Mouse (Mus musculus) intestine, embryonic 15.5 days (tissue): ENCODE data around the gene Btg3. TPM values are rescaled to one million over a fixed set of nuclear protein-coding genes. Genes with fewer than 3 reads are reported as not detected.
A peak's percentile ranks its signal among the peaks of the same experiment; 100 is the strongest.

Experiments used
- ATAC-seq: fragments of 200-750 bp; cut with Nextera tagmentation; 2 replicates; pipeline ENCODE4 v1.8.0; 2017; ENCODE audit warnings: moderate TSS enrichment, moderate library complexity
- H3K27ac ChIP-seq: fragments of 300-500 bp; sonication (generic); 2 replicates; pipeline ENCODE4 v1.5.1; 2015; ENCODE audit warnings: mild to moderate bottlenecking, inconsistent platforms
- H3K27me3 ChIP-seq: fragments of 300-500 bp; sonication (generic); replicated peaks from 2 replicates; pipeline ENCODE4 v1.6.1; 2015; ENCODE audit warnings: inconsistent platforms
- H3K36me3 ChIP-seq: fragments of 300-500 bp; sonication (generic); 2 replicates; pipeline ENCODE4 v1.6.1; 2015; ENCODE audit warnings: inconsistent platforms
- H3K4me1 ChIP-seq: fragments of 300-500 bp; sonication (generic); replicated peaks from 2 replicates; pipeline ENCODE4 v1.6.1; 2015; ENCODE audit warnings: inconsistent platforms
- H3K4me2 ChIP-seq: fragments of 300-500 bp; sonication (generic); replicated peaks from 2 replicates; pipeline ENCODE4 v1.6.1; 2015; ENCODE audit warnings: mild to moderate bottlenecking, inconsistent platforms
- H3K4me3 ChIP-seq: fragments of 300-500 bp; sonication (generic); replicated peaks from 2 replicates; pipeline ENCODE4 v1.5.1; 2015; ENCODE audit warnings: inconsistent platforms
- H3K9ac ChIP-seq: fragments of 300-500 bp; sonication (generic); 2 replicates; pipeline ENCODE4 v1.6.1; 2015; ENCODE audit warnings: inconsistent platforms
- H3K9me3 ChIP-seq: fragments of 300-500 bp; sonication (generic); 2 replicates; pipeline ENCODE4 v1.6.1; 2016; ENCODE audit warnings: inconsistent platforms
- WGBS: fragments of 180-500 bp; shearing (Covaris S2); methylation state at CpG from one replicate; pipeline ENCODE4 v1.1.7; 2015; 5-methylcytosine and 5-hydroxymethylcytosine counted together
- polyA plus RNA-seq: library from polyadenylated mRNA; unstranded; fragments of >200 nt; fragmentation: Nextera tagmentation; extraction: Ambion mirVana; gene quantifications from 2 replicates; pipeline ENCODE4 v1.2.1, GENCODE M21; 2015

Btg3 gene
- polyA plus RNA-seq, 1 experiment from 2014 or later: 42.0 TPM

GRCm38 (mm10) chr16:78309258-78309657 lies 67.7 kb downstream of the Btg3 start:
- ATAC-seq: peak; percentile 41
- H3K4me1 ChIP-seq: 0 out of 2 replicates have a peak, but pooled peaks cover 10% of the 10 kb centered on the region
- H3K27ac ChIP-seq: no peak overlapping the region
- no peak overlapping the region for H3K9ac ChIP-seq
- no peak overlapping the region for H3K4me2 ChIP-seq
- WGBS: 68% methylated on average over 6 of the region's 6 CpGs
- no peaks in the 10 kb centered on the region for H3K27me3 ChIP-seq
- H3K36me3 ChIP-seq: no peaks in the 10 kb centered on the region
- no peaks in the 10 kb centered on the region for H3K9me3 ChIP-seq
- H3K4me3 ChIP-seq: no peak overlapping the region

GRCm38 (mm10) chr16:78307476-78308192 lies 69.4 kb downstream of the Btg3 start:
- H3K9me3 ChIP-seq: no peaks in the 10 kb centered on the region
- H3K9ac ChIP-seq: no peak overlapping the region
- 0 out of 2 replicates have a peak overlapping the region, but pooled peaks have one; percentile 2 for H3K27ac ChIP-seq
- no peaks in the 10 kb centered on the region for H3K27me3 ChIP-seq
- WGBS: 83% methylated on average over 16 of the region's 16 CpGs
- H3K36me3 ChIP-seq: no peaks in the 10 kb centered on the region
- peak; percentile 83 for ATAC-seq
- H3K4me2 ChIP-seq: no peak overlapping the region
- no peak overlapping the region for H3K4me3 ChIP-seq
- 0 out of 2 replicates have a peak, but pooled peaks cover 6% of the 10 kb centered on the region for H3K4me1 ChIP-seq

- WGBS: 81% methylated on average over 8 of the region's 8 CpGs
- Histone ChIP-seq H3K9ac (no peak overlapping the region), H3K27ac (no peak overlapping the region)
Observed at GRCm38 (mm10) chr16:78306606-78307005, 70.4 kb downstream of the Btg3 start.

GRCm38 (mm10) chr16:78305606-78306100 lies 71.3 kb downstream of the Btg3 start:
- Histone ChIP-seq H3K9ac (no peak overlapping the region), H3K36me3 (no peaks in the 10 kb centered on the region), H3K4me3 (no peak overlapping the region), H3K9me3 (no peaks in the 10 kb centered on the region), H3K27me3 (no peaks in the 10 kb centered on the region), H3K4me1 (0 out of 2 replicates have a peak, but pooled peaks cover 6% of the 10 kb centered on the region), H3K4me2 (no peak overlapping the region), H3K27ac (no peak overlapping the region)
- no peak for ATAC-seq
- 78% methylated on average over 12 of the region's 12 CpGs for WGBS

More at GRCm38 (mm10) chr16:78306606-78307005, 70.4 kb downstream of the Btg3 start:
- ATAC-seq: no peak
- H3K27me3 ChIP-seq: no peaks in the 10 kb centered on the region
- H3K4me1 ChIP-seq: 0 out of 2 replicates have a peak, but pooled peaks cover 6% of the 10 kb centered on the region
- H3K36me3 ChIP-seq: no peaks in the 10 kb centered on the region
- no peaks in the 10 kb centered on the region for H3K9me3 ChIP-seq
- H3K4me3 ChIP-seq: no peak overlapping the region
- no peak overlapping the region for H3K4me2 ChIP-seq

- Histone ChIP-seq H3K9ac (no peak overlapping the region), H3K4me1 (no peaks in the 10 kb centered on the region), H3K9me3 (no peaks in the 10 kb centered on the region), H3K27ac (no peak overlapping the region), H3K4me3 (peak overlapping the region; percentile 82), H3K27me3 (no peaks in the 10 kb centered on the region), H3K36me3 (no peaks in the 10 kb centered on the region), H3K4me2 (peak overlapping the region; percentile 93)
- no peak for ATAC-seq
- 7% methylated on average over 10 of the region's 10 CpGs for WGBS
Observed at GRCm38 (mm10) chr16:78302678-78303050, 74.3 kb downstream of the Btg3 start.

GRCm38 (mm10) chr16:78301831-78302677 lies 74.9 kb downstream of the Btg3 start:
- ATAC-seq: peak; percentile 66
- 1% methylated on average over 65 of the region's 65 CpGs for WGBS
- no peaks in the 10 kb centered on the region for H3K36me3 ChIP-seq
- no peaks in the 10 kb centered on the region for H3K4me1 ChIP-seq
- H3K9me3 ChIP-seq: no peaks in the 10 kb centered on the region
- peak overlapping the region; percentile 90 for H3K27ac ChIP-seq
- H3K9ac ChIP-seq: peak overlapping the region; percentile 82
- peak overlapping the region; percentile 82 for H3K4me3 ChIP-seq
- H3K4me2 ChIP-seq: peak overlapping the region; percentile 93
- H3K27me3 ChIP-seq: no peaks in the 10 kb centered on the region

- WGBS: under 1% methylated on average over 33 of the region's 34 CpGs
- no peaks in the 10 kb centered on the region for H3K27me3 ChIP-seq
- H3K27ac ChIP-seq: peak within 1 kb of the TSS; percentile 90
- peak within 1 kb of the TSS; percentile 93 for H3K4me2 ChIP-seq
- no peaks in the 10 kb centered on the region for H3K4me1 ChIP-seq
- peak within 1 kb of the TSS; percentile 82 for H3K4me3 ChIP-seq
- peak within 1 kb of the TSS; percentile 82 for H3K9ac ChIP-seq
- peak; percentile 95 for ATAC-seq
- no peaks in the 10 kb centered on the region for H3K9me3 ChIP-seq
- no peaks in the 10 kb centered on the region for H3K36me3 ChIP-seq
Observed at GRCm38 (mm10) chr16:78301183-78301830, 75.7 kb downstream of the Btg3 start, which contains the start of gene Cxadr. Gene Cxadr (plus strand): TSS chr16:78301489.

- H3K4me3 ChIP-seq: no peak overlapping the region
- no peaks in the 10 kb centered on the region for H3K9me3 ChIP-seq
- no peak for ATAC-seq
- H3K27me3 ChIP-seq: no peaks in the 10 kb centered on the region
- no peaks in the 10 kb centered on the region for H3K4me1 ChIP-seq
- H3K27ac ChIP-seq: no peak overlapping the region
- no peak overlapping the region for H3K9ac ChIP-seq
- H3K4me2 ChIP-seq: no peak overlapping the region
- no peaks in the 10 kb centered on the region for H3K36me3 ChIP-seq
- 87% methylated on average over 9 of the region's 9 CpGs for WGBS
Observed at GRCm38 (mm10) chr16:78296114-78296513, 80.9 kb downstream of the Btg3 start.

- Histone ChIP-seq H3K9ac (no peak overlapping the region), H3K27me3 (no peaks in the 10 kb centered on the region), H3K4me3 (no peak overlapping the region), H3K36me3 (no peaks in the 10 kb centered on the region), H3K4me2 (no peak overlapping the region), H3K4me1 (no peaks in the 10 kb centered on the region), H3K27ac (no peak overlapping the region), H3K9me3 (no peaks in the 10 kb centered on the region)
- WGBS: 52% methylated on average over 4 of the region's 4 CpGs
- peak; percentile 52; the same call in 1 of the 2 replicates for ATAC-seq
Observed at GRCm38 (mm10) chr16:78295601-78296000, 81.4 kb downstream of the Btg3 start.

GRCm38 (mm10) chr16:78294606-78295275 lies 82.3 kb downstream of the Btg3 start:
- 44% methylated on average over 5 of the region's 5 CpGs for WGBS
- Histone ChIP-seq H3K27me3 (no peaks in the 10 kb centered on the region), H3K4me1 (no peaks in the 10 kb centered on the region), H3K4me2 (no peak overlapping the region), H3K9ac (no peak overlapping the region), H3K36me3 (no peaks in the 10 kb centered on the region), H3K27ac (peak overlapping the region; percentile 32; the same call in 1 of the 2 replicates), H3K4me3 (no peak overlapping the region), H3K9me3 (no peaks in the 10 kb centered on the region)
- peak; percentile 78 for ATAC-seq

GRCm38 (mm10) chr16:78294051-78294450 lies 82.9 kb downstream of the Btg3 start:
- Histone ChIP-seq H3K27me3 (no peaks in the 10 kb centered on the region), H3K9me3 (no peaks in the 10 kb centered on the region), H3K4me2 (no peak overlapping the region), H3K36me3 (no peaks in the 10 kb centered on the region), H3K4me3 (no peak overlapping the region), H3K27ac (no peak overlapping the region), H3K4me1 (no peaks in the 10 kb centered on the region), H3K9ac (no peak overlapping the region)
- 85% methylated on average over 1 of the region's 1 CpGs for WGBS
- no peak for ATAC-seq
